ENCODE assay signal across 30 mouse cellular contexts in genomic region chr6:145363698-145364097, GRCm38 (mm10).
A peak's percentile ranks its signal among the peaks of the same experiment; 100 is the strongest.
DNase-seq lines count a peak whose midpoint lies in the region; ATAC-seq and TF ChIP-seq lines count a peak whose summit lies in the region.
"Had no signal": no experiment of that assay in that cellular context is flagged by ENCODE, and none has a peak within 500 bp of the region (broad histone marks: within the 10 kb centered on the region; RNA-seq: fewer than 3 reads in every experiment).

No protein-coding gene starts in this region.

- H3K4me3 ChIP-seq in C2C12 (ENCODE audit: insufficient read depth, poor library complexity, severe bottlenecking) (no peak overlapping the region), myocyte (no peak overlapping the region)
- H3K4me3 ChIP-seq in embryonic facial prominence, embryonic 13.5 days = no peak overlapping the region
- no peak overlapping the region for H3K4me3 ChIP-seq in limb, embryonic 11.5 days (ENCODE audit: low read depth, low read length)
- H3K4me3 ChIP-seq: erythroblast, embryonic 14.5 days; forebrain, embryonic 13.5 days; heart, embryonic 12.5 days; hindbrain, embryonic 13.5 days; neural tube, embryonic 12.5 days had no signal

- no peaks in the 10 kb centered on the region for H3K9me3 ChIP-seq in embryonic facial prominence, embryonic 13.5 days
- no peaks in the 10 kb centered on the region for H3K9me3 ChIP-seq in limb, embryonic 11.5 days (ENCODE audit: control insufficient read depth, low read length)
- H3K9me3 ChIP-seq: forebrain, embryonic 13.5 days; heart, embryonic 12.5 days; hindbrain, embryonic 13.5 days; neural tube, embryonic 12.5 days had no signal

- no peak for ATAC-seq in embryonic facial prominence, embryonic 13.5 days (ENCODE audit: insufficient number of reproducible peaks, insufficient read depth, low FRiP score, low TSS enrichment, low read depth)
- no peak for ATAC-seq in limb, embryonic 11.5 days (ENCODE audit: insufficient number of reproducible peaks, low FRiP score, low TSS enrichment, low read depth)
- ATAC-seq: forebrain, embryonic 13.5 days; intestine, postnatal 0 days; midbrain, embryonic 16.5 days had no signal

- no peak overlapping the region for H3K4me2 ChIP-seq in embryonic facial prominence, embryonic 13.5 days
- H3K4me2 ChIP-seq in limb, embryonic 11.5 days (ENCODE audit: low read depth, severe bottlenecking) = no peak overlapping the region
- peak overlapping the region; percentile 35 for H3K4me2 ChIP-seq in myocyte (ENCODE audit: low read depth)
- H3K4me2 ChIP-seq: forebrain, embryonic 13.5 days; heart, embryonic 12.5 days; hindbrain, embryonic 13.5 days; midbrain, embryonic 11.5 days; neural tube, embryonic 12.5 days had no signal

- no peak for TF ChIP-seq CTCF in C2C12 (IDR thresholded peaks at IDR 0.05; ENCODE audit: control insufficient read depth, insufficient read depth, insufficient read length)

- peak; percentile 33 for DNase-seq in limb, embryonic 11.5 days (ENCODE audit: low spot score)
- no peak for DNase-seq in cerebellum, adult 11-12 months
- DNase-seq in heart, adult 8-10 months (ENCODE audit: low spot score) = no peak
- no peak for DNase-seq in adrenal gland, postnatal 14 days
- DNase-seq: adrenal gland, postnatal 25 days; B cell, adult 2 months; cerebellum, adult 18-20 months; gastrocnemius, postnatal 25 days; heart, adult 18-20 months; heart, postnatal 4 days; kidney, postnatal 14 days; layer of hippocampus, adult 9-11 months; lung, postnatal 36 days; right cerebral cortex, adult 18-20 months; right cerebral cortex, postnatal 4 days; thymus, adult 18-20 months; thymus, postnatal 25 days had no signal

- H3K4me1 ChIP-seq in embryonic facial prominence, embryonic 13.5 days = peaks cover 40% of the 10 kb centered on the region
- peaks cover 3% of the 10 kb centered on the region; the same call in 1 of the 2 replicates for H3K4me1 ChIP-seq in limb, embryonic 11.5 days (ENCODE audit: control insufficient read depth, insufficient read depth, low read length)
- H3K4me1 ChIP-seq: forebrain, embryonic 13.5 days; hindbrain, embryonic 13.5 days; neural tube, embryonic 12.5 days had no signal

- no peak overlapping the region for H3K9ac ChIP-seq in embryonic facial prominence, embryonic 13.5 days
- no peak overlapping the region for H3K9ac ChIP-seq in limb, embryonic 11.5 days (ENCODE audit: low read length)
- H3K9ac ChIP-seq: forebrain, embryonic 13.5 days; heart, embryonic 12.5 days; hindbrain, embryonic 13.5 days; neural tube, embryonic 12.5 days had no signal

- H3K27me3 ChIP-seq in C2C12 (ENCODE audit: control insufficient read depth, insufficient read depth, insufficient read length) (no peaks in the 10 kb centered on the region), myocyte (ENCODE audit: control insufficient read depth, insufficient read depth, insufficient read length) (no peaks in the 10 kb centered on the region)
- peaks cover 4% of the 10 kb centered on the region; the same call in 1 of the 2 replicates for H3K27me3 ChIP-seq in embryonic facial prominence, embryonic 13.5 days
- H3K27me3 ChIP-seq in limb, embryonic 11.5 days (ENCODE audit: control insufficient read depth, insufficient read depth, low read length) = no peaks in the 10 kb centered on the region
- H3K27me3 ChIP-seq: CH12.LX; hindbrain, embryonic 13.5 days; neural tube, embryonic 12.5 days had no signal

- H3K79me3 ChIP-seq in C2C12 (ENCODE audit: low read depth) = no peaks in the 10 kb centered on the region

- H3ac ChIP-seq in C2C12 (ENCODE audit: control insufficient read depth, insufficient read length, low read depth) = no peak overlapping the region
- H3ac ChIP-seq in myocyte (ENCODE audit: control insufficient read depth, insufficient read length) = no peak overlapping the region

- no peak for TF ChIP-seq POLR2A in myocyte (IDR thresholded peaks at IDR 0.05; ENCODE audit: insufficient read length, low read depth)

- H3K36me3 ChIP-seq in C2C12 (ENCODE audit: control insufficient read depth, insufficient read depth) = no peaks in the 10 kb centered on the region
- H3K36me3 ChIP-seq in embryonic facial prominence, embryonic 13.5 days = no peaks in the 10 kb centered on the region
- no peaks in the 10 kb centered on the region for H3K36me3 ChIP-seq in limb, embryonic 11.5 days (ENCODE audit: control insufficient read depth, insufficient read depth, low read length)
- no peaks in the 10 kb centered on the region for H3K36me3 ChIP-seq in myocyte (ENCODE audit: control insufficient read depth, insufficient read depth)
- H3K36me3 ChIP-seq: heart, embryonic 12.5 days; hindbrain, embryonic 13.5 days; neural tube, embryonic 12.5 days had no signal

- H3K79me2 ChIP-seq in C2C12 (ENCODE audit: control insufficient read depth, insufficient read depth) (no peaks in the 10 kb centered on the region), myocyte (ENCODE audit: control insufficient read depth, insufficient read depth) (no peaks in the 10 kb centered on the region)

- 28% methylated on average over 7 of the region's 7 CpGs for WGBS in embryonic facial prominence, embryonic 13.5 days
- 37% methylated on average over 7 of the region's 7 CpGs for WGBS in limb, embryonic 11.5 days

- H3K27ac ChIP-seq in embryonic facial prominence, embryonic 13.5 days = 0 out of 2 replicates have a peak overlapping the region, but pooled peaks have one; percentile 17
- no peak overlapping the region for H3K27ac ChIP-seq in limb, embryonic 11.5 days (replicated peaks; ENCODE audit: low read depth, low read length)
- H3K27ac ChIP-seq: forebrain, embryonic 13.5 days; hindbrain, embryonic 13.5 days; neural tube, embryonic 12.5 days; stomach, postnatal 0 days had no signal

TF ChIP-seq in C2C12, 6 proteins besides CTCF, POLR2A, EP300 and RAD21:
- no peak for TF ChIP-seq MYOG (IDR thresholded peaks at IDR 0.05; ENCODE audit: control insufficient read depth, extremely low read depth, insufficient read length)
- TF ChIP-seq MAX (IDR thresholded peaks at IDR 0.05) = no peak
- no peak for TF ChIP-seq USF1 (IDR thresholded peaks at IDR 0.05; ENCODE audit: low read depth)
- no peak for TF ChIP-seq FOSL1 (IDR thresholded peaks at IDR 0.05; ENCODE audit: insufficient read depth, low read length, poor library complexity, severe bottlenecking)
- peak; percentile 32 for TF ChIP-seq CEBPB (IDR thresholded peaks at IDR 0.05; ENCODE audit: low read depth)
- TF ChIP-seq MYOD1 (IDR thresholded peaks at IDR 0.05; ENCODE audit: control insufficient read depth, insufficient read length, low read depth) = peak; percentile 11

TF ChIP-seq in myocyte, 11 proteins besides CTCF, POLR2A, EP300 and RAD21:
- TF ChIP-seq MAX (IDR thresholded peaks at IDR 0.05; ENCODE audit: low read depth) (no peak), POLR2AphosphoS2 (IDR thresholded peaks at IDR 0.05; ENCODE audit: insufficient read length, low read depth) (no peak), CEBPB (IDR thresholded peaks at IDR 0.05; ENCODE audit: insufficient read depth, poor library complexity, severe bottlenecking) (0 out of 2 replicates have a peak, but pooled peaks have one; percentile 26), TCF3 (IDR thresholded peaks at IDR 0.05; ENCODE audit: insufficient read length, low read depth) (no peak)
